Mouse (Mus musculus) stomach, postnatal 0 days (tissue): ENCODE results near the gene Axin1. TPM values are rescaled to one million over a fixed set of nuclear protein-coding genes. Genes with fewer than 3 reads are reported as not detected.
"Not testable (repeated sequence)": the region's sequence is repeated elsewhere in the genome, so short reads cannot be mapped to it uniquely, and the experiment has no call there.

Experiments
- ATAC-seq: fragments of 200-750 bp; cut with Nextera tagmentation; 2 replicates; pipeline ENCODE4 v1.8.0; 2017; ENCODE audit not compliant: low FRiP score, low TSS enrichment
- DNase-seq: peaks from one replicate; pipeline ENCODE4 v3.0.0-alpha.2; 2016; ENCODE audit warnings: low spot score
- H3K27ac ChIP-seq: fragments of 300-500 bp; sonication (generic); replicated peaks from 2 replicates; pipeline ENCODE4 v1.5.1; 2014; ENCODE audit warnings: mild to moderate bottlenecking, control low read depth
- H3K27me3 ChIP-seq: fragments of 300-500 bp; sonication (generic); 2 replicates; pipeline ENCODE4 v1.6.1; 2014; ENCODE audit warnings: low read length; ENCODE audit not compliant: control insufficient read depth, insufficient read depth
- H3K36me3 ChIP-seq: fragments of 300-500 bp; sonication (generic); 2 replicates; pipeline ENCODE4 v1.6.1; 2014; ENCODE audit warnings: low read length, mixed read lengths; ENCODE audit not compliant: control insufficient read depth, insufficient read depth
- H3K4me1 ChIP-seq: fragments of 300-500 bp; sonication (generic); replicated peaks from 2 replicates; pipeline ENCODE4 v1.6.1; 2014; ENCODE audit warnings: antibody characterized with exemption; ENCODE audit not compliant: control insufficient read depth, insufficient read depth
- H3K4me2 ChIP-seq: fragments of 300-500 bp; sonication (generic); replicated peaks from 2 replicates; pipeline ENCODE4 v1.6.1; 2014; ENCODE audit warnings: low read depth, mild to moderate bottlenecking, control low read depth, moderate library complexity
- H3K4me3 ChIP-seq: fragments of 300-500 bp; sonication (generic); 2 replicates; pipeline ENCODE4 v1.5.1; 2014; ENCODE audit warnings: low read depth, low read length, control low read depth
- H3K9ac ChIP-seq: fragments of 300-500 bp; sonication (generic); 2 replicates; pipeline ENCODE4 v1.6.1; 2014; ENCODE audit warnings: mild to moderate bottlenecking, low read length, control low read depth, mixed read lengths
- H3K9me3 ChIP-seq: fragments of 300-500 bp; sonication (generic); 2 replicates; pipeline ENCODE4 v1.6.1; 2016; ENCODE audit warnings: low read length; ENCODE audit not compliant: control insufficient read depth
- CTCF ChIP-seq: IDR thresholded peaks from 2 replicates; pipeline ENCODE4 v1.5.1; 2016; ENCODE audit warnings: antibody characterized with exemption, low read depth, mild to moderate bottlenecking, moderate library complexity
- EP300 ChIP-seq: optimal IDR thresholded peaks from 2 replicates; pipeline ENCODE3; 2016; ENCODE audit warnings: antibody characterized with exemption
- WGBS: fragments of 180-500 bp; shearing (Covaris S2); extraction: QIAGEN DNeasy Blood & Tissue Kit; methylation state at CpG from one replicate; pipeline ENCODE4 v1.1.7; 2014; 5-methylcytosine and 5-hydroxymethylcytosine counted together
- polyA plus RNA-seq: library from polyadenylated mRNA; unstranded; fragments of >200 nt; fragmentation: Nextera tagmentation; extraction: Ambion mirVana; gene quantifications from 2 replicates; pipeline ENCODE4 v1.2.1, GENCODE M21; 2015

Gene Axin1
- polyA plus RNA-seq, 1 experiment from 2014 or later: 10.9 TPM

- ATAC-seq, H3K36me3 ChIP-seq, H3K9me3 ChIP-seq, H3K4me2 ChIP-seq, DNase-seq, H3K4me1 ChIP-seq, H3K27ac ChIP-seq, H3K27me3 ChIP-seq, H3K9ac ChIP-seq, H3K4me3 ChIP-seq: not testable (repeated sequence)
- TF ChIP-seq CTCF: peak; percentile 63
- 63% methylated on average over 3 of the region's 3 CpGs for WGBS
Observed at GRCm38 (mm10) chr17:26099316-26099715, 39.2 kb upstream of the Axin1 start.

GRCm38 (mm10) chr17:26100166-26100565 is 38.3 kb upstream of the Axin1 start:
- H3K9me3 ChIP-seq: no peaks in the 10 kb centered on the region
- DNase-seq (no peak), ATAC-seq (no peak)
- TF ChIP-seq EP300: no peak
- TF ChIP-seq CTCF: no peak
- WGBS: 50% methylated on average over 2 of the region's 2 CpGs
- no peak overlapping the region for H3K27ac ChIP-seq
- no peaks in the 10 kb centered on the region for H3K36me3 ChIP-seq
- no peaks in the 10 kb centered on the region for H3K27me3 ChIP-seq
- no peak overlapping the region for H3K9ac ChIP-seq
- H3K4me1 ChIP-seq: no peaks in the 10 kb centered on the region
- no peak overlapping the region for H3K4me3 ChIP-seq
- no peak overlapping the region for H3K4me2 ChIP-seq

- peak; percentile 72 for ATAC-seq
- peak; percentile 58 for DNase-seq
- no peaks in the 10 kb centered on the region for H3K27me3 ChIP-seq
- H3K4me1 ChIP-seq: no peaks in the 10 kb centered on the region
- no peaks in the 10 kb centered on the region for H3K9me3 ChIP-seq
- WGBS: 52% methylated on average over 3 of the region's 4 CpGs
- no peaks in the 10 kb centered on the region for H3K36me3 ChIP-seq
- no peak overlapping the region for H3K9ac ChIP-seq
- no peak overlapping the region for H3K27ac ChIP-seq
- H3K4me3 ChIP-seq: no peak overlapping the region
- TF ChIP-seq CTCF (no peak), EP300 (no peak)
- no peak overlapping the region for H3K4me2 ChIP-seq
Observed at GRCm38 (mm10) chr17:26101478-26101877, 37.0 kb upstream of the Axin1 start.

DNA sequence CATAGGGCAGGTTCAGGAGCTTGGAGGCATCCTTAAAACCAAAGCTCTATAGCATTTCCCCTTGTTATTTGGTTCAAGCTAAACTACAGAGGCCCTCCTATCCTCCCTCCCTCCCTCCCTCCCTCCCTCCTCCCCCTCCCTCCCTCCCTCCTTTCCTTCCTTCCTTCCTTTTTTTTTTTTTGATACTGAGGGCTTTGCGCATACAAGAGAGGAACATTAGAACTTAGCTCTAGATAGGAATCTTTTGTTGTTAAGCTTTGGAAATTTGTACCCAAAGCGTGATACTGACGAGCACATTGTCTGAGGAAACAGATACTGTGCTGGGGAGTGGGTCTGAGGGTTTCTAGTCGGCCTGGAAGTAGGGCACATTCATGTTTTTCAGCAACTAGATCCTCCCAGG is 32.9 kb upstream of the Axin1 start:
- Histone ChIP-seq H3K4me1 (no peaks in the 10 kb centered on the region), H3K4me2 (no peak overlapping the region), H3K27ac (no peak overlapping the region), H3K27me3 (no peaks in the 10 kb centered on the region), H3K9ac (no peak overlapping the region), H3K36me3 (no peaks in the 10 kb centered on the region), H3K4me3 (no peak overlapping the region), H3K9me3 (no peaks in the 10 kb centered on the region)
- DNase-seq (no peak), ATAC-seq (no peak)
- WGBS: 54% methylated on average over 3 of the region's 4 CpGs
- TF ChIP-seq EP300: no peak
- no peak for TF ChIP-seq CTCF

- Histone ChIP-seq H3K9me3 (no peaks in the 10 kb centered on the region), H3K27ac (no peak overlapping the region), H3K4me3 (no peak overlapping the region), H3K4me2 (no peak overlapping the region), H3K36me3 (no peaks in the 10 kb centered on the region), H3K27me3 (peaks cover 7% of the 10 kb centered on the region), H3K9ac (no peak overlapping the region), H3K4me1 (no peaks in the 10 kb centered on the region)
- WGBS: 37% methylated on average over 4 of the region's 4 CpGs
- DNase-seq (no peak), ATAC-seq (no peak)
- TF ChIP-seq EP300 (no peak), CTCF (no peak)
Observed at GRCm38 (mm10) chr17:26110156-26110555, 28.3 kb upstream of the Axin1 start.

DNA sequence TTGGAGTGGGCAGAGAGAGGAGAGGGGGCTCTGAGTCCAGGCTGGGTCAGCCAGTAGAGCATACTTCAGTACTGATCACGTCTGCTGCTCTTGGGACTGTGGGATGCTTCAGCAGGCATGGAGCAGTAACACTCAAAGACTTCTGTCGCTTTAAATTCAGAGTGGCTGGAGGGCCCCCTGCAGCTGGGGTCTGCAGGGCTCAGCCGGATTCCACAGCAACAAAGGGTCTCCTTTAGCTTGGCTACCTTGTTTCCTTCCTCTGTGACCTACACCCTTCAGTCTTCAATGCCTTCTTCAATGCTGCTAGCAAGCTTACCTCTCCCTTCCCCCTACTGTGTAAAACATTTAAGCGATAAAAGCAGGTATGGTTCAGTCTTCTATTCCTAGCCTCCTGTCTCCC is 27.5 kb upstream of the Axin1 start:
- Histone ChIP-seq H3K27ac (no peak overlapping the region), H3K9ac (no peak overlapping the region), H3K4me3 (no peak overlapping the region), H3K9me3 (no peaks in the 10 kb centered on the region), H3K27me3 (peaks cover 9% of the 10 kb centered on the region), H3K36me3 (no peaks in the 10 kb centered on the region), H3K4me2 (no peak overlapping the region), H3K4me1 (no peaks in the 10 kb centered on the region)
- no peak for DNase-seq
- TF ChIP-seq EP300 (no peak), CTCF (no peak)
- no peak for ATAC-seq
- 20% methylated on average over 4 of the region's 4 CpGs for WGBS
